Mouse (Mus musculus) telencephalon, adult 2 months (tissue): Measurements from ENCODE around the gene Chd2.

ENCODE experiments used
- DNase-seq: peaks from one replicate; pipeline ENCODE4 v3.0.0-alpha.2; 2011; ENCODE audit warnings: low read depth, low spot score

Gene Chd2

DNA sequence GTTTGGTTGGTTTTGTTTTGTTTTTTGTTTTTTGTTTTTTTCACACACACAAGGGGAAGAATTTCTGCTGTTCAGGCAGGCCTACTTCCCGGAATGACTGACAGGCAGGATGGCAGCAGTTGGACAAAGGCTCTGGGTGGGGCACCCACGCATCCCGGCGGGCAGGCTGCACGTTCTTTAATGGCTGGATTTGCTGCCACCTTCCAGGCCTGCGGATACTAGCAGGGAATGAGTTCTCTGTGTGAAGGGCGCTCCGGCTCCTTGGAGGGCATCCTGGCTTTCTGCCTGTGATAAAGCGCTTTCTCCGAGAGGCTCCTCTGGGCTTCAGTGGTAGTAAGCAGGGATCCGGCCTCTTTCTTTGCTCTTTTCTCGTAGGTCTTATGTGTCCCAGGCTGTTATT lies 164.3 kb downstream of the Chd2 start:
- no peak for DNase-seq
